In genomic region chr8:22382824-22383595, GRCm38 (mm10) we compare ENCODE assay signal across 16 mouse cellular contexts. TPM values are rescaled to one million over a fixed set of nuclear protein-coding genes. Genes with fewer than 3 reads are reported as not detected.
A peak's percentile ranks its signal among the peaks of the same experiment; 100 is the strongest.
DNase-seq lines count a peak whose midpoint lies in the region; ATAC-seq and TF ChIP-seq lines count a peak whose summit lies in the region.
"Had no signal": no experiment of that assay in that cellular context is flagged by ENCODE, and none has a peak within 500 bp of the region (broad histone marks: within the 10 kb centered on the region; RNA-seq: fewer than 3 reads in every experiment).

No protein-coding gene starts in this region.

- no peaks in the 10 kb centered on the region for H3K4me1 ChIP-seq in forebrain, postnatal 0 days (ENCODE audit: insufficient read depth)
- H3K4me1 ChIP-seq in forebrain, embryonic 16.5 days (replicated peaks; ENCODE audit: control insufficient read depth, insufficient read depth, low read length) = no peaks in the 10 kb centered on the region
- no peaks in the 10 kb centered on the region for H3K4me1 ChIP-seq in kidney, postnatal 0 days (replicated peaks; ENCODE audit: insufficient read depth, low read length)
- no peaks in the 10 kb centered on the region for H3K4me1 ChIP-seq in kidney, embryonic 15.5 days
- H3K4me1 ChIP-seq: liver, embryonic 12.5 days had no signal

- H3K4me2 ChIP-seq in forebrain, postnatal 0 days (ENCODE audit: low read depth) = no peak overlapping the region
- no peak overlapping the region for H3K4me2 ChIP-seq in forebrain, embryonic 16.5 days (ENCODE audit: low read length)
- no peak overlapping the region for H3K4me2 ChIP-seq in kidney, postnatal 0 days (ENCODE audit: low read length)
- no peak overlapping the region for H3K4me2 ChIP-seq in kidney, embryonic 15.5 days
- H3K4me2 ChIP-seq: liver, embryonic 12.5 days had no signal

- peaks cover 23% of the 10 kb centered on the region for H3K36me3 ChIP-seq in forebrain, postnatal 0 days (ENCODE audit: insufficient read depth)
- H3K36me3 ChIP-seq in forebrain, embryonic 16.5 days (ENCODE audit: control insufficient read depth, insufficient read depth) = peaks cover 3% of the 10 kb centered on the region; the same call in 1 of the 2 replicates
- peaks cover 30% of the 10 kb centered on the region for H3K36me3 ChIP-seq in kidney, postnatal 0 days (ENCODE audit: insufficient read depth, low read length)
- H3K36me3 ChIP-seq in kidney, embryonic 15.5 days = peaks cover 70% of the 10 kb centered on the region

- no peak overlapping the region for H3K27ac ChIP-seq in forebrain, postnatal 0 days (ENCODE audit: low read depth, low read length)
- no peak overlapping the region for H3K27ac ChIP-seq in forebrain, embryonic 16.5 days (ENCODE audit: low read length)
- no peak overlapping the region for H3K27ac ChIP-seq in kidney, postnatal 0 days
- H3K27ac ChIP-seq in kidney, embryonic 15.5 days = no peak overlapping the region
- H3K27ac ChIP-seq: liver, embryonic 12.5 days; macrophage had no signal

- TF ChIP-seq CTCF in forebrain, postnatal 0 days (IDR thresholded peaks at IDR 0.05; ENCODE audit: low read depth) = peak; percentile 31
- 0 out of 2 replicates have a peak, but pooled peaks have one; percentile 29 for TF ChIP-seq CTCF in kidney, postnatal 0 days (IDR thresholded peaks at IDR 0.05; ENCODE audit: low read depth)

- H3K9me3 ChIP-seq in forebrain, postnatal 0 days (ENCODE audit: low read length) = no peaks in the 10 kb centered on the region
- no peaks in the 10 kb centered on the region for H3K9me3 ChIP-seq in forebrain, embryonic 16.5 days (ENCODE audit: control insufficient read depth, low read length)
- H3K9me3 ChIP-seq in kidney, postnatal 0 days (replicated peaks; ENCODE audit: low read length) = no peaks in the 10 kb centered on the region
- no peaks in the 10 kb centered on the region for H3K9me3 ChIP-seq in kidney, embryonic 15.5 days (replicated peaks)
- H3K9me3 ChIP-seq: liver, embryonic 12.5 days had no signal

- DNase-seq in forebrain, postnatal 0 days = peak; percentile 10
- DNase-seq in kidney, postnatal 0 days (ENCODE audit: low spot score) = peak; percentile 5
- DNase-seq in kidney, postnatal 14 days = no peak
- DNase-seq in A20 (ENCODE audit: low read depth, low spot score) (peak; percentile 27), R1 (ENCODE audit: low read depth, low spot score) (peak; percentile 42)
- DNase-seq in neural tube, embryonic 10.5 days (ENCODE audit: extremely low spot score, low spot score) = no peak
- DNase-seq: cerebellum, adult 11-12 months; heart, postnatal 14 days; kidney, adult 2 months; right cerebral cortex, postnatal 4 days; thymus, postnatal 25 days had no signal

- H3K4me3 ChIP-seq in forebrain, postnatal 0 days (ENCODE audit: low read depth, low read length) = no peak overlapping the region
- H3K4me3 ChIP-seq in forebrain, embryonic 16.5 days (replicated peaks; ENCODE audit: low read length) = no peak overlapping the region
- no peak overlapping the region for H3K4me3 ChIP-seq in kidney, postnatal 0 days (replicated peaks; ENCODE audit: low read depth, low read length)
- H3K4me3 ChIP-seq in kidney, embryonic 15.5 days (replicated peaks) = no peak overlapping the region
- H3K4me3 ChIP-seq: liver, embryonic 12.5 days had no signal

- H3K27me3 ChIP-seq in forebrain, postnatal 0 days (ENCODE audit: insufficient read depth, low read length) = no peaks in the 10 kb centered on the region
- H3K27me3 ChIP-seq in forebrain, embryonic 16.5 days (replicated peaks; ENCODE audit: control insufficient read depth, insufficient read depth, low read length) = no peaks in the 10 kb centered on the region
- H3K27me3 ChIP-seq in kidney, postnatal 0 days (ENCODE audit: insufficient read depth, low read length) = no peaks in the 10 kb centered on the region
- no peaks in the 10 kb centered on the region for H3K27me3 ChIP-seq in kidney, embryonic 15.5 days
- H3K27me3 ChIP-seq: liver, embryonic 12.5 days had no signal

- ATAC-seq in forebrain, postnatal 0 days = peak; percentile 62; the same call in 1 of the 2 replicates
- no peak for ATAC-seq in forebrain, embryonic 16.5 days
- ATAC-seq in kidney, postnatal 0 days (replicated peaks; ENCODE audit: low FRiP score, low read depth) = no peak
- ATAC-seq in kidney, embryonic 15.5 days (replicated peaks; ENCODE audit: low FRiP score) = no peak
- ATAC-seq: activated CD4-positive, CD25-positive, alpha-beta regulatory T cell, adult 4 months; liver, embryonic 12.5 days had no signal

- H3K9ac ChIP-seq in forebrain, postnatal 0 days = no peak overlapping the region
- H3K9ac ChIP-seq in forebrain, embryonic 16.5 days (replicated peaks; ENCODE audit: low read depth, low read length) = no peak overlapping the region
- H3K9ac ChIP-seq in kidney, postnatal 0 days (ENCODE audit: low read depth, low read length) = no peak overlapping the region
- no peak overlapping the region for H3K9ac ChIP-seq in kidney, embryonic 15.5 days
- H3K9ac ChIP-seq: liver, embryonic 12.5 days had no signal

- 80% methylated on average over 19 of the region's 19 CpGs for WGBS in forebrain, postnatal 0 days
- WGBS in forebrain, embryonic 16.5 days = 78% methylated on average over 19 of the region's 19 CpGs
- WGBS in kidney, postnatal 0 days = 91% methylated on average over 19 of the region's 19 CpGs
- 88% methylated on average over 19 of the region's 19 CpGs for WGBS in kidney, embryonic 15.5 days

RNA-seq across cellular contexts. Expression of gene Slc25a15, which starts 15.4 kb away (rescaled TPM):
- 6.9 and 7.2 TPM in 2 replicates for total RNA-seq in forebrain, postnatal 0 days (2014; rRNA removed)
- polyA plus RNA-seq in forebrain, postnatal 0 days (2015; fragmentation: Nextera tagmentation; extraction: Ambion mirVana) = 6.0 and 7.3 TPM in 2 replicates
- polyA plus RNA-seq in forebrain, embryonic 16.5 days (2015; fragmentation: Nextera tagmentation; extraction: Ambion mirVana) = 8.7 and 11.2 TPM in 2 replicates
- 23.8 and 27.3 TPM in 2 replicates for polyA plus RNA-seq in kidney, postnatal 0 days (2015; fragmentation: Nextera tagmentation; extraction: Ambion mirVana)
- polyA plus RNA-seq in kidney, embryonic 15.5 days (2015; fragmentation: Nextera tagmentation; extraction: Ambion mirVana) = 24.1 and 25.1 TPM in 2 replicates

RNA-seq across cellular contexts. Expression of gene Mrps31, which starts 28.2 kb away (rescaled TPM):
- 24.9 and 33.7 TPM in 2 replicates for total RNA-seq in forebrain, postnatal 0 days (2014; rRNA removed)
- 31.2 and 34.3 TPM in 2 replicates for polyA plus RNA-seq in forebrain, postnatal 0 days (2015; fragmentation: Nextera tagmentation; extraction: Ambion mirVana)
- polyA plus RNA-seq in forebrain, embryonic 16.5 days (2015; fragmentation: Nextera tagmentation; extraction: Ambion mirVana) = 32.5 and 34.1 TPM in 2 replicates
- polyA plus RNA-seq in kidney, postnatal 0 days (2015; fragmentation: Nextera tagmentation; extraction: Ambion mirVana) = 48.4 and 49.4 TPM in 2 replicates
- 41.4 and 47.3 TPM in 2 replicates for polyA plus RNA-seq in kidney, embryonic 15.5 days (2015; fragmentation: Nextera tagmentation; extraction: Ambion mirVana)

Comparison
In these comparisons a context has a peak if more than half of its experiments do, and no peak if none do; other contexts are left out.
1. DNase-seq: peak in forebrain, postnatal 0 days (single experiment), kidney, postnatal 0 days (single experiment), A20 (single experiment) and R1 (single experiment); none in kidney, postnatal 14 days (single experiment) and neural tube, embryonic 10.5 days (single experiment).